Mouse (Mus musculus) forebrain, embryonic 16.5 days (tissue): ENCODE measurements at regions not wholly inside any gene's neighbourhood (a gene's known extent, or its start where the extent isn't known, plus 50 kb on each side); places are given as distances from the start of the nearest gene placed in this dataset.

Experiments used
- ATAC-seq: fragments of 200-750 bp; cut with Nextera tagmentation; 2 replicates; pipeline ENCODE4 v1.8.0; 2017; ENCODE audit warnings: mild to moderate bottlenecking, moderate library complexity
- H3K27ac ChIP-seq: fragments of 300-500 bp; sonication (generic); 2 replicates; pipeline ENCODE4 v1.5.1; 2014; ENCODE audit warnings: low read length, control low read depth
- H3K27me3 ChIP-seq: fragments of 300-500 bp; sonication (generic); replicated peaks from 2 replicates; pipeline ENCODE4 v1.6.1; 2014; ENCODE audit warnings: low read length; ENCODE audit not compliant: control insufficient read depth, insufficient read depth
- H3K36me3 ChIP-seq: fragments of 300-500 bp; sonication (generic); 2 replicates; pipeline ENCODE4 v1.6.1; 2014; ENCODE audit not compliant: control insufficient read depth, insufficient read depth
- H3K4me1 ChIP-seq: fragments of 300-500 bp; sonication (generic); replicated peaks from 2 replicates; pipeline ENCODE4 v1.6.1; 2014; ENCODE audit warnings: low read length; ENCODE audit not compliant: control insufficient read depth, insufficient read depth
- H3K4me2 ChIP-seq: fragments of 300-500 bp; sonication (generic); 2 replicates; pipeline ENCODE4 v1.6.1; 2014; ENCODE audit warnings: mild to moderate bottlenecking, low read length, control low read depth
- H3K4me3 ChIP-seq: fragments of 300-500 bp; sonication (generic); replicated peaks from 2 replicates; pipeline ENCODE4 v1.5.1; 2014; ENCODE audit warnings: mild to moderate bottlenecking, low read length, control low read depth
- H3K9ac ChIP-seq: fragments of 300-500 bp; sonication (generic); replicated peaks from 2 replicates; pipeline ENCODE4 v1.6.1; 2014; ENCODE audit warnings: low read depth, low read length, control low read depth
- H3K9me3 ChIP-seq: fragments of 300-500 bp; sonication (generic); 2 replicates; pipeline ENCODE4 v1.6.1; 2016; ENCODE audit warnings: low read length; ENCODE audit not compliant: control insufficient read depth
- WGBS: fragments of 180-500 bp; shearing (Covaris S2); extraction: QIAGEN DNeasy Blood & Tissue Kit; methylation state at CpG from one replicate; pipeline ENCODE4 v1.1.7; 2014; 5-methylcytosine and 5-hydroxymethylcytosine counted together

DNA sequence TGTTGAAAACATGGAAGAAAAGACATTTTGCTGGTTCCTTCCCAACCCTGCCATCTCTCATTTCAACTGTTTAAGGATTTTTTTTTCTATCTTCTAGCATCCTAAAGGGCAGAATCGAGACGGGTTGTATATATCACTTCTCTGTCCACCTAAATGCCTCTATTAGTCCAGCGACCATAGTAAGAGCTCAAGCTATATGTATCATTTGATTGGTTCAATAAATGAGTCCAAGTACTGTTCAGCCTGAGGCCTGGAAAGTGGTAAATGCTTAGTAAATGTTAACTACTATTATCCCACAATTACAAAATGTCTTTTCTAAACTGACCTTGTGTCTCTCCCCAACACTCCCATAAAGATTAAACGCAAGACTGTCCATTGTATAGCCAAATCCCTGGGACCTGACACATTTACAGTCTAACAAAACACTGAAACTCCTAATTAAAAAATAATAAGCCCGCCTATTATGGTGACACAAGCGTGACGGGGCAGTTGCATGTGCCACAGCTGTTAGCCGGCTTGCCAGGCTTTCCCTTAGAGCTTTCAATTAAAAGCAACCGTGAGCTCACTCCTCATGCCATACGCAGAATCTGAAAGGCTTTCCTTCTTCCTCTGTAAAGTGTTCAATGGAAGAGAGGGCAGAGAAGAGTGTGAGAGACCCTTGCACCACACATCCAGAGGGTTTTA, 336.7 kb upstream of the Tenm4 start:
- Histone ChIP-seq H3K27me3 (no peaks in the 10 kb centered on the region), H3K9me3 (no peaks in the 10 kb centered on the region), H3K4me2 (no peak overlapping the region), H3K36me3 (no peaks in the 10 kb centered on the region), H3K4me1 (peaks cover 8% of the 10 kb centered on the region), H3K9ac (no peak overlapping the region), H3K4me3 (no peak overlapping the region), H3K27ac (no peak overlapping the region)
- ATAC-seq, result peak; percentile 89
- 25% methylated on average over 10 of the region's 10 CpGs for WGBS

DNA sequence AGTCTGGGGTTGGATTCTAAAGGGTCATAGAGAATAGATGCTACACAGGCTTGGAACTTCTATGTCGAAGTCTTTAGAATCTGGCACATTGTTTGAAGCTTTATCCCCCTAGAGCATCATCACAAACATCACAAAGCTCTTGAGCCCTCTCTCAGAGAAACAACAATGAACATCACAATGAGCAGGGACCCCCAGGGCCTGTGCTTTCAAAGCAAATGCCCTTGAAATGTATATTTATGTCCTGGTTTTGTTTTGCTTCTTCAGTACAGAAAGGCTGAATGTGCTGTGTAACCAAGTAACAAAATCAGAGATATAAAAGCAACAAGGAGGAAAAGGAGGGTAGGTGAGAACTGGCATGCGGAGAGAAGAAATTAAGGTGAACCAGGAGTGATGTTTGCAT, 330.6 kb upstream of the Tenm4 start:
- H3K9me3 ChIP-seq, result no peaks in the 10 kb centered on the region
- H3K36me3 ChIP-seq, result no peaks in the 10 kb centered on the region
- no peaks in the 10 kb centered on the region for H3K27me3 ChIP-seq
- no peak overlapping the region for H3K4me3 ChIP-seq
- H3K4me1 ChIP-seq, result no peaks in the 10 kb centered on the region
- WGBS, result 38% methylated on average over 2 of the region's 2 CpGs
- no peak overlapping the region for H3K27ac ChIP-seq
- no peak overlapping the region for H3K9ac ChIP-seq
- H3K4me2 ChIP-seq, result no peak overlapping the region
- ATAC-seq, result no peak

DNA sequence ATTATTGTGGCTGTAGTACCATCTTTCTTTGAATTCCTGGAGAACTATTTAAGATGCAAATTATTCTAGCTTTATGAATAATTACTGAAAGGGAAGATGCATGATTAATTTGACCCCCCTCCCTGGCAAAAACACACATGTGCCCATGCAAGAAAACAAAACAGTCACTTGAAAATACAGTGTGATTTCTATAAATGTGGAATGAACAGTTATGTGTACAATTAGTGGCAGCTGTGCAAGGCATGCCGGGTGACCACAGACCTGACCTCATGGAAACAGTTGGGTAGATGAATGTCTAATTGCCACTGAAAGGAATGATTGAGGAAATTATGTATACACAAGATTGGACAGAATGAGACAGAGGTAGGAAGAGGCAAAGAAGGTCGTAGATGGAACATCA, 321.2 kb upstream of the Tenm4 start:
- no peak overlapping the region for H3K9ac ChIP-seq
- H3K36me3 ChIP-seq, result no peaks in the 10 kb centered on the region
- H3K4me2 ChIP-seq, result no peak overlapping the region
- no peaks in the 10 kb centered on the region; the same call in 1 of the 2 replicates for H3K9me3 ChIP-seq
- ATAC-seq, result no peak; the same call in 1 of the 2 replicates
- H3K27ac ChIP-seq, result no peak overlapping the region
- no peaks in the 10 kb centered on the region for H3K4me1 ChIP-seq
- H3K4me3 ChIP-seq, result no peak overlapping the region
- no peaks in the 10 kb centered on the region for H3K27me3 ChIP-seq
- 59% methylated on average over 2 of the region's 2 CpGs for WGBS

DNA sequence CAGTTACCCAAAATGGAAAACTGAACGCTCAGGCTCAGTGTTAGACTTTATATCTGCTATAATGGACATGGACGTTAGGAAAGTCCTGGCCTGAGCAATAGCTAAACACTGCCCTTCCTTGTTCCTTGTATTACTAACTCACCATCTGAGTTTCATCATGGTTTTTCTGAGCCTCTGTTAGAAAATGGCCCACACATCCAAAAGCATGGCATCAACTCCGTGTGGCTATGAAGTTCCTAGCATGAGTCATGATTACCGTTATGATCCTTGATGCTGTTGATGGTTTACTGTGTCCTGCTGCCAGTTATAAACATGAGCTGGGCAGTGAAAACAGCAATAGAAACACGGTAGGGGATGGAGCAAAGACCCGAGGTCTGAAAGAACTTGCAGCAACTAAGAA, 318.4 kb upstream of the Tenm4 start:
- no peaks in the 10 kb centered on the region for H3K36me3 ChIP-seq
- H3K4me3 ChIP-seq, result no peak overlapping the region
- no peak overlapping the region for H3K27ac ChIP-seq
- H3K9ac ChIP-seq, result no peak overlapping the region
- 85% methylated on average over 6 of the region's 6 CpGs for WGBS
- no peak overlapping the region for H3K4me2 ChIP-seq
- no peaks in the 10 kb centered on the region for H3K4me1 ChIP-seq
- no peaks in the 10 kb centered on the region for H3K9me3 ChIP-seq
- no peak for ATAC-seq
- no peaks in the 10 kb centered on the region for H3K27me3 ChIP-seq

DNA sequence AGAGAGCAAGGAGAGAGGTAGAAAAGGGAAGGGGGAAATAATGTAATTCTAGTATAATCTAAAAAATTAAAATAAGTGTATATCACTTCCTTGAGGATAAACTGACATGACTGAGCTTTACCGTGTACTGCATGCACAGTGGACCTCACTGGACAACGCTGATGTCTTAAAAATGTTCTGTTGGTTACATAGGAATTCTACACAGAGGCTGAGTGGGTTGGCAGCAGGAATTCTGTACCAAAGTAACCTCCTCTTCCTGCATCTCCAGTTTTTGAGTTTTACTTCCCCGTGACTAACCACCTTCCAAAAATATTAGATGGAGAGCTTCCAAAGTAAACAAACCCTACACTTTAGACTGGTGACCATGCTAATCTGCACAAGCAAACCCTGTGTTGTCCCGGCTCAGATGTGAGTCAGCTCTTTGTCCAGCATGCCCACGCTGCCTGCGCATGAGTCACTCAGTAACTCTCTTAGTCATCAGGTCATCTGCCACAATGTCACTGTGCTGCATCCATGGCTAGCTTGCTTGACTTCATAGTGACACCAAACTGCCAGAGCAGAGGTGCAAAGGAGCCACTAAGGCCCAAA, 317.7 kb upstream of the Tenm4 start:
- Histone ChIP-seq H3K36me3 (no peaks in the 10 kb centered on the region), H3K27me3 (no peaks in the 10 kb centered on the region), H3K27ac (no peak overlapping the region), H3K9me3 (no peaks in the 10 kb centered on the region), H3K4me3 (no peak overlapping the region), H3K9ac (no peak overlapping the region), H3K4me2 (no peak overlapping the region), H3K4me1 (no peaks in the 10 kb centered on the region)
- no peak for ATAC-seq
- WGBS, result 90% methylated on average over 6 of the region's 6 CpGs

DNA sequence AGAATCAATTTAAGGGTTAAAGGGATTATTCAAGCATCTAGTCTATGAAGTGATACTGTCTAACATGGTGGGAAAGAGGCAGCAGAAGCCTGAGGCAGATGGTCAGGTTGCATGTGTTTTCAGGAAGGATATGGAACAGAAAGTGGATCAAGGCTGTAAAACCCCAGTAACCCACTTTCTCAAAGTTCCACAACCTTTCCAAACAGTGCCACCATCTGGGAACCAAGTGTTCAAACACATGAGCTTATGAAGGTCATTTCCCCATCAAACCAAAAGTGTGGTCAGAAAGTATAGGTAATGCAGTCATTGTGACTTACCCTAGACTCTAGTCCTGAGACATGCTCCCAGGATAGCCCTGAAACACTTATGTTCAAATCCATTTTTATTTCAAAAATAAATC, 312.8 kb upstream of the Tenm4 start:
- H3K9me3 ChIP-seq, result no peaks in the 10 kb centered on the region
- no peak overlapping the region for H3K4me2 ChIP-seq
- no peaks in the 10 kb centered on the region for H3K36me3 ChIP-seq
- no peaks in the 10 kb centered on the region for H3K4me1 ChIP-seq
- no peak for ATAC-seq
- H3K27me3 ChIP-seq, result no peaks in the 10 kb centered on the region
- no peak overlapping the region for H3K4me3 ChIP-seq
- H3K27ac ChIP-seq, result no peak overlapping the region
- H3K9ac ChIP-seq, result no peak overlapping the region

DNA sequence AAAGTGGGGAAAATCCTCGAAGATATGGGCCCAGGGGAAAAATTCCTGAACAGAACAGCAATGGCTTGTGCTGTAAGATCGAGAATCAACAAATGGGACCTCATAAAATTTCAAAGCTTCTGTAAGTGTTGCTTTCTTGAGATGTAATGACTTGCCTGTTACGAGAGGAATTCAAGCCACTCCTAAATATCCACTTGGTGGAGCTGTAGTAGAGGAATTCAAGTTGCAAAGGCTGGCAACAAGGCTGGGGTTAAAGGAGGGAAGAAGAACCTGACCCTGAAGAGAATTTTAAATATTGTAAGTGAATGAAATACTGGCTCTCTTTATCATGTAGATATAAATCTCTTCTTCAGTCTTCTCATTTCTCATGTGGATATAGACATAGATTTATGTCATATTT, 306.8 kb upstream of the Tenm4 start:
- WGBS, result 52% methylated on average over 3 of the region's 3 CpGs

DNA sequence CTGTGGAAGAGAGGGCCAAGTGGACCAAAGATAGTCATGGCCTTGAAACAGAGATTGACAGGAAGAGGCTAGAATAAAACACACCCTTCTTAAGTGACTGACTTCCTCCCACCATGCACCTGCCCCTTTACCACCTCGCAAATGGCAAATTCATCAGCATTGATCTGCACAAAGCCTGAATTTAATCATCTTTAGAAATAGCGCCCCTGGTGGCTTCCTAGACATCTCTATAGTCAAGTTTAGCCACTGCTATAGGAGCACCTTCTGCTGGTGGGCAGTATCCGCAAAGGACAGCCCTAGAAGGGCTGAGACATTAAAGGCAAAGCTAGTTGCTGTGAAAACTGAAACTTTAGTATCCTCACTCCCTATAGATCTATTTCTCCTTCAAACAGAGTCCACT, 305.8 kb upstream of the Tenm4 start:
- Histone ChIP-seq H3K4me3 (no peak overlapping the region), H3K27me3 (no peaks in the 10 kb centered on the region), H3K4me2 (no peak overlapping the region), H3K9me3 (no peaks in the 10 kb centered on the region), H3K9ac (no peak overlapping the region), H3K36me3 (no peaks in the 10 kb centered on the region), H3K27ac (no peak overlapping the region), H3K4me1 (no peaks in the 10 kb centered on the region)
- WGBS, result 50% methylated on average over 3 of the region's 3 CpGs
- ATAC-seq, result no peak

More for the DNA sequence above, 306.8 kb upstream of the Tenm4 start:
- Histone ChIP-seq H3K36me3 (no peaks in the 10 kb centered on the region), H3K27me3 (no peaks in the 10 kb centered on the region), H3K27ac (no peak overlapping the region), H3K4me1 (no peaks in the 10 kb centered on the region), H3K4me3 (no peak overlapping the region), H3K9me3 (no peaks in the 10 kb centered on the region), H3K4me2 (no peak overlapping the region), H3K9ac (no peak overlapping the region)
- ATAC-seq, result no peak

DNA sequence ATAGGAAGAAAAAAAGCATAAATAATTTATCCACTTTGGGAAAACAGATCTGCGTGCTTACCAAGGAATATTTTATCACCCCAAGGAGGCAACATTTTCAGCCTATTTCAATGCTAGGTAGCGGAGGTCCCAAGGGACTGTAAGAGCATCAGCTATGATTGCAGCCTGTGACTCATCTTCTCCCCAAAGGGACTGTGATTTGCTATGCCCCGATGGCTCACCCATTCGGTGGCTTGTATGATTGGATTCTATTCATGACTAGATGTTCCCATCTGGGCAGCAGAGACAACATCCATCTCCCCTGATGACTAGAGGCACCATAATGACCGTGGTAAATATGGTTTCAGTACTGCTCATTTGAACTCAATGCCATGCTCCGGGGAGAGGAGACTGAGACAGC, 302.3 kb upstream of the Tenm4 start:
- 82% methylated on average over 6 of the region's 6 CpGs for WGBS
- Histone ChIP-seq H3K4me3 (no peak overlapping the region), H3K9ac (no peak overlapping the region), H3K36me3 (no peaks in the 10 kb centered on the region), H3K9me3 (no peaks in the 10 kb centered on the region), H3K27ac (no peak overlapping the region), H3K4me2 (no peak overlapping the region), H3K27me3 (no peaks in the 10 kb centered on the region), H3K4me1 (no peaks in the 10 kb centered on the region)
- no peak for ATAC-seq
